Mouse (Mus musculus) stomach, embryonic 16.5 days (tissue): ENCODE data around the gene Hbs1l. TPM values are rescaled to one million over a fixed set of nuclear protein-coding genes. Genes with fewer than 3 reads are reported as not detected.

Source experiments
- ATAC-seq: fragments of 200-750 bp; cut with Nextera tagmentation; 2 replicates; pipeline ENCODE4 v1.8.0; 2017; ENCODE audit warnings: moderate number of reproducible peaks, moderate TSS enrichment; ENCODE audit not compliant: insufficient read depth, low FRiP score
- H3K27ac ChIP-seq: fragments of 300-500 bp; sonication (generic); 2 replicates; pipeline ENCODE4 v1.5.1; 2014; ENCODE audit warnings: low read length
- H3K27me3 ChIP-seq: fragments of 300-500 bp; sonication (generic); 2 replicates; pipeline ENCODE4 v1.6.1; 2014; ENCODE audit warnings: low read length, control low read depth, mixed read lengths; ENCODE audit not compliant: control insufficient read depth, insufficient read depth
- H3K36me3 ChIP-seq: fragments of 300-500 bp; sonication (generic); 2 replicates; pipeline ENCODE4 v1.6.1; 2014; ENCODE audit warnings: low read length; ENCODE audit not compliant: control insufficient read depth, insufficient read depth
- H3K4me1 ChIP-seq: fragments of 300-500 bp; sonication (generic); 2 replicates; pipeline ENCODE4 v1.6.1; 2014; ENCODE audit warnings: low read length, control low read depth, mixed read lengths; ENCODE audit not compliant: control insufficient read depth, insufficient read depth
- H3K4me2 ChIP-seq: fragments of 300-500 bp; sonication (generic); 2 replicates; pipeline ENCODE4 v1.6.1; 2014; ENCODE audit warnings: low read depth, low read length, mixed read lengths
- H3K4me3 ChIP-seq: fragments of 300-500 bp; sonication (generic); replicated peaks from 2 replicates; pipeline ENCODE4 v1.5.1; 2014; ENCODE audit warnings: mild to moderate bottlenecking, low read length
- H3K9ac ChIP-seq: fragments of 300-500 bp; sonication (generic); 2 replicates; pipeline ENCODE4 v1.6.1; 2014; ENCODE audit warnings: low read length
- H3K9me3 ChIP-seq: fragments of 300-500 bp; sonication (generic); replicated peaks from 2 replicates; pipeline ENCODE4 v1.6.1; 2016; ENCODE audit warnings: low read length, control low read depth; ENCODE audit not compliant: control insufficient read depth
- WGBS: fragments of 180-500 bp; shearing (Covaris S2); extraction: QIAGEN DNeasy Blood & Tissue Kit; methylation state at CpG from one replicate; pipeline ENCODE4 v1.1.7; 2014; 5-methylcytosine and 5-hydroxymethylcytosine counted together
- polyA plus RNA-seq: library from polyadenylated mRNA; unstranded; fragments of >200 nt; fragmentation: Nextera tagmentation; extraction: Ambion mirVana; gene quantifications from 2 replicates; pipeline ENCODE4 v1.2.1, GENCODE M21; 2015

Gene Hbs1l
- polyA plus RNA-seq, 1 experiment from 2014 or later: 92.5 TPM

- Histone ChIP-seq H3K4me1 (no peaks in the 10 kb centered on the region), H3K36me3 (no peaks in the 10 kb centered on the region), H3K9ac (no peak overlapping the region), H3K9me3 (no peaks in the 10 kb centered on the region), H3K4me2 (no peak overlapping the region), H3K27ac (no peak overlapping the region), H3K4me3 (no peak overlapping the region), H3K27me3 (no peaks in the 10 kb centered on the region)
- WGBS: 75% methylated on average over 2 of the region's 2 CpGs
- no peak for ATAC-seq
Measured at GRCm38 (mm10) chr10:21267452-21267851, 28.3 kb upstream of the Hbs1l start.

- Histone ChIP-seq H3K4me3 (no peak overlapping the region), H3K4me2 (no peak overlapping the region), H3K36me3 (no peaks in the 10 kb centered on the region), H3K27ac (no peak overlapping the region), H3K4me1 (no peaks in the 10 kb centered on the region), H3K9me3 (no peaks in the 10 kb centered on the region), H3K9ac (no peak overlapping the region), H3K27me3 (no peaks in the 10 kb centered on the region)
- 61% methylated on average over 6 of the region's 6 CpGs for WGBS
- ATAC-seq: no peak
Measured at GRCm38 (mm10) chr10:21268786-21269410, 26.9 kb upstream of the Hbs1l start.

GRCm38 (mm10) chr10:21269920-21270319 lies 25.9 kb upstream of the Hbs1l start:
- H3K4me1 ChIP-seq: no peaks in the 10 kb centered on the region
- H3K4me3 ChIP-seq: no peak overlapping the region
- WGBS: 77% methylated on average over 2 of the region's 2 CpGs
- H3K27ac ChIP-seq: no peak overlapping the region
- H3K27me3 ChIP-seq: no peaks in the 10 kb centered on the region
- ATAC-seq: no peak
- no peaks in the 10 kb centered on the region for H3K36me3 ChIP-seq
- no peak overlapping the region for H3K4me2 ChIP-seq
- H3K9ac ChIP-seq: no peak overlapping the region
- no peaks in the 10 kb centered on the region for H3K9me3 ChIP-seq

GRCm38 (mm10) chr10:21270905-21271304 lies 24.9 kb upstream of the Hbs1l start:
- Histone ChIP-seq H3K27me3 (no peaks in the 10 kb centered on the region), H3K36me3 (no peaks in the 10 kb centered on the region), H3K9me3 (no peaks in the 10 kb centered on the region), H3K27ac (no peak overlapping the region), H3K9ac (no peak overlapping the region), H3K4me3 (no peak overlapping the region), H3K4me2 (no peak overlapping the region), H3K4me1 (no peaks in the 10 kb centered on the region)
- WGBS: 87% methylated on average over 5 of the region's 5 CpGs
- ATAC-seq: no peak

GRCm38 (mm10) chr10:21271310-21271709 lies 24.5 kb upstream of the Hbs1l start:
- no peak for ATAC-seq
- H3K9me3 ChIP-seq: no peaks in the 10 kb centered on the region
- no peak overlapping the region for H3K4me3 ChIP-seq
- WGBS: 89% methylated on average over 2 of the region's 2 CpGs
- no peaks in the 10 kb centered on the region for H3K36me3 ChIP-seq
- H3K4me2 ChIP-seq: no peak overlapping the region
- H3K4me1 ChIP-seq: no peaks in the 10 kb centered on the region
- H3K27me3 ChIP-seq: no peaks in the 10 kb centered on the region
- H3K27ac ChIP-seq: no peak overlapping the region
- no peak overlapping the region for H3K9ac ChIP-seq

GRCm38 (mm10) chr10:21271785-21272184 lies 24.0 kb upstream of the Hbs1l start:
- no peaks in the 10 kb centered on the region for H3K4me1 ChIP-seq

GRCm38 (mm10) chr10:21287243-21288127 lies 8.3 kb upstream of the Hbs1l start:
- no peak overlapping the region for H3K9ac ChIP-seq
- WGBS: 43% methylated on average over 10 of the region's 10 CpGs

More at GRCm38 (mm10) chr10:21271785-21272184, 24.0 kb upstream of the Hbs1l start:
- H3K4me2 ChIP-seq: no peak overlapping the region
- ATAC-seq: no peak
- no peaks in the 10 kb centered on the region for H3K27me3 ChIP-seq
- no peaks in the 10 kb centered on the region for H3K36me3 ChIP-seq
- H3K27ac ChIP-seq: no peak overlapping the region
- WGBS: 63% methylated on average over 6 of the region's 6 CpGs
- H3K9ac ChIP-seq: no peak overlapping the region
- no peak overlapping the region for H3K4me3 ChIP-seq
- no peaks in the 10 kb centered on the region for H3K9me3 ChIP-seq

GRCm38 (mm10) chr10:21291228-21291627 lies 4.6 kb upstream of the Hbs1l start:
- Histone ChIP-seq H3K4me1 (no peaks in the 10 kb centered on the region), H3K9me3 (no peaks in the 10 kb centered on the region), H3K9ac (no peak overlapping the region), H3K36me3 (no peaks in the 10 kb centered on the region), H3K4me2 (no peak overlapping the region), H3K4me3 (no peak overlapping the region), H3K27me3 (no peaks in the 10 kb centered on the region), H3K27ac (no peak overlapping the region)
- ATAC-seq: no peak
- WGBS: 57% methylated on average over 4 of the region's 4 CpGs

More at GRCm38 (mm10) chr10:21287243-21288127, 8.3 kb upstream of the Hbs1l start:
- ATAC-seq: no peak
- H3K9me3 ChIP-seq: no peaks in the 10 kb centered on the region
- H3K4me2 ChIP-seq: no peak overlapping the region
- no peaks in the 10 kb centered on the region for H3K27me3 ChIP-seq
- no peaks in the 10 kb centered on the region for H3K4me1 ChIP-seq
- no peak overlapping the region for H3K27ac ChIP-seq
- no peak overlapping the region for H3K4me3 ChIP-seq
- no peaks in the 10 kb centered on the region for H3K36me3 ChIP-seq

- no peak for ATAC-seq
- H3K4me2 ChIP-seq: no peak overlapping the region
- H3K36me3 ChIP-seq: no peaks in the 10 kb centered on the region
- no peak overlapping the region for H3K4me3 ChIP-seq
- no peaks in the 10 kb centered on the region for H3K9me3 ChIP-seq
- peaks cover 12% of the 10 kb centered on the region for H3K4me1 ChIP-seq
- no peaks in the 10 kb centered on the region for H3K27me3 ChIP-seq
- 88% methylated on average over 2 of the region's 2 CpGs for WGBS
- H3K9ac ChIP-seq: no peak overlapping the region
- no peak overlapping the region for H3K27ac ChIP-seq
Measured at GRCm38 (mm10) chr10:21294217-21294616, 1.6 kb upstream of the Hbs1l start.
